Mouse (Mus musculus): Measurements from ENCODE around the gene Leng9.

DNA sequence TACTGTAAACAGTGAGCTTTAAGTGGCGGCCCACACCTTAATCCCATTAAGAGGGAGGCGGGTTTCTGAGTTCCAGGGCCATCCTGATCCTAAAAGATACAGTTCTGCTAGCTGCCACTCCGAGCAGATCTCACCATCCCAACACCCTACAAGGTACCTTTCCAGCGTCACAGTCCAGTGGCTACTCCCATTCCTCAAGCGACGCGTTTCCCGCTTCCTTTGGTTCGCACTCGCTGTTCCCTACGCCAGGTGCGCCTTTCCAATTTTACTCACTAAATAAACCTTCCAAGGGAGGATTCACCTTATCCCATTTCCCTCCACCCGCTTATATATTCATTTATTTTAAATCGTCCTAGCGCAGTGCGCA, 13.8 kb downstream of the Leng9 start:
- TF ChIP-seq CTCF (IDR thresholded peaks at IDR 0.05; ENCODE audit: extremely low read depth, insufficient read depth, insufficient read length, insufficient replicate concordance) = no peak
- TF ChIP-seq POLR2A (IDR thresholded peaks at IDR 0.05; ENCODE audit: low read depth, low read length) = no peak
